ENCODE assay signal across 20 mouse cellular contexts in genomic region chr16:91575151-91575550, GRCm38 (mm10). TPM values are rescaled to one million over a fixed set of nuclear protein-coding genes. Genes with fewer than 3 reads are reported as not detected.
DNase-seq lines count a peak whose midpoint lies in the region; ATAC-seq and TF ChIP-seq lines count a peak whose summit lies in the region.
"Had no signal": no experiment of that assay in that cellular context is flagged by ENCODE, and none has a peak within 500 bp of the region (broad histone marks: within the 10 kb centered on the region; RNA-seq: fewer than 3 reads in every experiment).

No protein-coding gene starts in this region.

- DNase-seq in heart, postnatal 0 days (ENCODE audit: low spot score): no peak
- no peak for DNase-seq in heart, adult 2 months
- DNase-seq in kidney, adult 9 months: peak; percentile 33
- no peak for DNase-seq in kidney, adult 2 months
- DNase-seq in retina, postnatal 1 day: peak; percentile 77
- no peak for DNase-seq in gastrocnemius, postnatal 25 days
- DNase-seq: adrenal gland, adult 2 months; adrenal gland, postnatal 36 days; cerebellum, adult 11 months; cerebellum, adult 8-10 months; cerebellum, postnatal 14 days; embryo, embryonic 11 days; gastrocnemius, postnatal 10 days; heart, postnatal 36 days had no signal

- H3K9me3 ChIP-seq in heart, postnatal 0 days (replicated peaks; ENCODE audit: control insufficient read depth, low read length): no peaks in the 10 kb centered on the region
- no peaks in the 10 kb centered on the region for H3K9me3 ChIP-seq in neural tube, embryonic 13.5 days
- H3K9me3 ChIP-seq in neural tube, embryonic 15.5 days (replicated peaks): no peaks in the 10 kb centered on the region
- H3K9me3 ChIP-seq: embryonic facial prominence, embryonic 12.5 days; heart, embryonic 12.5 days; hindbrain, embryonic 12.5 days had no signal

- no peaks in the 10 kb centered on the region for H3K4me1 ChIP-seq in heart, postnatal 0 days (ENCODE audit: control insufficient read depth, insufficient read depth)
- no peaks in the 10 kb centered on the region for H3K4me1 ChIP-seq in heart, adult 2 months (ENCODE audit: control insufficient read depth, insufficient read depth, low read length)
- H3K4me1 ChIP-seq in kidney, adult 2 months (ENCODE audit: control insufficient read depth, insufficient read depth, low read length): no peaks in the 10 kb centered on the region
- 0 out of 2 replicates have a peak, but pooled peaks cover 12% of the 10 kb centered on the region for H3K4me1 ChIP-seq in neural tube, embryonic 13.5 days (replicated peaks)
- H3K4me1 ChIP-seq in neural tube, embryonic 15.5 days: 0 out of 2 replicates have a peak, but pooled peaks cover 4% of the 10 kb centered on the region
- H3K4me1 ChIP-seq: embryonic facial prominence, embryonic 12.5 days; hindbrain, embryonic 12.5 days had no signal

- H3K9ac ChIP-seq in heart, postnatal 0 days (replicated peaks; ENCODE audit: low read depth, low read length): peak overlapping the region; percentile 10; the same call in 1 of the 2 replicates
- no peak overlapping the region for H3K9ac ChIP-seq in heart, adult 2 months (ENCODE audit: low read depth, low read length)
- no peak overlapping the region for H3K9ac ChIP-seq in neural tube, embryonic 13.5 days
- H3K9ac ChIP-seq in neural tube, embryonic 15.5 days (replicated peaks): no peak overlapping the region
- H3K9ac ChIP-seq: embryonic facial prominence, embryonic 12.5 days; heart, embryonic 12.5 days; hindbrain, embryonic 12.5 days had no signal

- no peak overlapping the region for H3K4me3 ChIP-seq in heart, postnatal 0 days (ENCODE audit: low read depth, low read length)
- no peak overlapping the region for H3K4me3 ChIP-seq in heart, adult 2 months
- no peak overlapping the region for H3K4me3 ChIP-seq in kidney, adult 2 months (ENCODE audit: insufficient read depth, low read depth, low read length)
- H3K4me3 ChIP-seq in neural tube, embryonic 13.5 days: no peak overlapping the region
- no peak overlapping the region for H3K4me3 ChIP-seq in neural tube, embryonic 15.5 days (replicated peaks)
- H3K4me3 ChIP-seq: embryonic facial prominence, embryonic 12.5 days; heart, embryonic 12.5 days; hindbrain, embryonic 12.5 days had no signal

- H3K36me3 ChIP-seq in heart, postnatal 0 days (replicated peaks; ENCODE audit: control insufficient read depth, insufficient read depth, low read length): peaks cover 37% of the 10 kb centered on the region
- no peaks in the 10 kb centered on the region for H3K36me3 ChIP-seq in heart, adult 2 months (ENCODE audit: control insufficient read depth, insufficient read depth, low read length)
- H3K36me3 ChIP-seq in kidney, adult 2 months (ENCODE audit: control insufficient read depth, insufficient read depth, low read length): no peaks in the 10 kb centered on the region
- peaks cover 28% of the 10 kb centered on the region for H3K36me3 ChIP-seq in neural tube, embryonic 13.5 days
- H3K36me3 ChIP-seq in neural tube, embryonic 15.5 days: peaks cover 40% of the 10 kb centered on the region

- TF ChIP-seq EP300 in heart, postnatal 0 days (IDR thresholded peaks at IDR 0.05; ENCODE audit: low read depth): no peak
- TF ChIP-seq EP300 in heart, adult 2 months (IDR thresholded peaks at IDR 0.05; ENCODE audit: insufficient read depth, low read depth, low read length): no peak

- no peak overlapping the region; the same call in 1 of the 2 replicates for H3K27ac ChIP-seq in heart, postnatal 0 days (ENCODE audit: low read depth)
- H3K27ac ChIP-seq in heart, adult 2 months: no peak overlapping the region
- H3K27ac ChIP-seq in kidney, adult 2 months (ENCODE audit: insufficient read depth, low read depth, low read length): no peak overlapping the region
- peak overlapping the region; percentile 46; the same call in 1 of the 2 replicates for H3K27ac ChIP-seq in neural tube, embryonic 13.5 days (replicated peaks)
- H3K27ac ChIP-seq in neural tube, embryonic 15.5 days (replicated peaks): no peak overlapping the region; the same call in 1 of the 2 replicates
- H3K27ac ChIP-seq: embryonic facial prominence, embryonic 12.5 days; hindbrain, embryonic 12.5 days had no signal

- H3K27me3 ChIP-seq in heart, postnatal 0 days (ENCODE audit: control insufficient read depth, insufficient read depth, low read length): no peaks in the 10 kb centered on the region
- no peaks in the 10 kb centered on the region for H3K27me3 ChIP-seq in heart, adult 2 months (ENCODE audit: control insufficient read depth, insufficient read depth, low read length)
- no peaks in the 10 kb centered on the region for H3K27me3 ChIP-seq in kidney, adult 2 months (replicated peaks; ENCODE audit: control insufficient read depth, insufficient read depth, low read length)
- H3K27me3 ChIP-seq in neural tube, embryonic 13.5 days: no peaks in the 10 kb centered on the region
- H3K27me3 ChIP-seq in neural tube, embryonic 15.5 days (replicated peaks): no peaks in the 10 kb centered on the region
- H3K27me3 ChIP-seq: embryonic facial prominence, embryonic 12.5 days; heart, embryonic 12.5 days; hindbrain, embryonic 12.5 days had no signal

- H3K4me2 ChIP-seq in heart, postnatal 0 days (ENCODE audit: low read depth, low read length): no peak overlapping the region
- no peak overlapping the region for H3K4me2 ChIP-seq in neural tube, embryonic 13.5 days
- H3K4me2 ChIP-seq in neural tube, embryonic 15.5 days: no peak overlapping the region
- H3K4me2 ChIP-seq: embryonic facial prominence, embryonic 12.5 days; heart, embryonic 12.5 days; hindbrain, embryonic 12.5 days had no signal

- no peak for TF ChIP-seq POLR2A in heart, adult 2 months (IDR thresholded peaks at IDR 0.05; ENCODE audit: insufficient read depth, low read depth, low read length)
- no peak for TF ChIP-seq POLR2A in kidney, adult 2 months (IDR thresholded peaks at IDR 0.05; ENCODE audit: low read depth, low read length)

- WGBS in heart, postnatal 0 days: 62% methylated on average over 13 of the region's 13 CpGs
- WGBS in heart, adult 2 months: 75% methylated on average over 13 of the region's 13 CpGs
- 73% methylated on average over 13 of the region's 13 CpGs for WGBS in kidney, adult 2 months
- WGBS in neural tube, embryonic 13.5 days: 58% methylated on average over 13 of the region's 13 CpGs
- 49% methylated on average over 13 of the region's 13 CpGs for WGBS in neural tube, embryonic 15.5 days

- no peak for TF ChIP-seq CTCF in heart, postnatal 0 days (IDR thresholded peaks at IDR 0.05; ENCODE audit: low read depth)
- no peak for TF ChIP-seq CTCF in heart, adult 2 months (IDR thresholded peaks at IDR 0.05)
- no peak for TF ChIP-seq CTCF in kidney, adult 2 months (conservative IDR thresholded peaks at IDR 0.05; ENCODE audit: insufficient read depth, insufficient read length, low read depth, low read length)

- intact Hi-C loops in heart, adult 2 months (cut with DNase I): no loop called here

- H3K79me2 ChIP-seq in heart, adult 2 months (replicated peaks; ENCODE audit: control insufficient read depth, insufficient read depth, low read length): no peaks in the 10 kb centered on the region

- ATAC-seq in heart, postnatal 0 days (ENCODE audit: insufficient read depth, low read depth): no peak
- ATAC-seq in neural tube, embryonic 13.5 days (ENCODE audit: low read depth): no peak
- ATAC-seq in neural tube, embryonic 15.5 days (ENCODE audit: low FRiP score): no peak
- ATAC-seq: forebrain, embryonic 14.5 days had no signal

RNA-seq across cellular contexts. Expression of gene Tmem50b, which starts 22.4 kb away (rescaled TPM):
- 54.6 and 62.6 TPM in 2 replicates for total RNA-seq in heart, postnatal 0 days (2014; rRNA removed; ENCODE audit: low replicate concordance)
- 51.1 and 55.7 TPM in 2 replicates for polyA plus RNA-seq in heart, postnatal 0 days (2015; fragmentation: Nextera tagmentation; extraction: Ambion mirVana)
- total RNA-seq in heart, adult 2 months (2021): 10 to 100 TPM; 47.0 to 62.7 TPM
- polyA plus RNA-seq in heart, adult 2 months (2012; rRNA removed): 63.4 and 99.8 TPM in 2 replicates
- polyA plus RNA-seq in kidney, adult 2 months (2012; rRNA removed): 39.2 and 40.7 TPM in 2 replicates
- polyA plus RNA-seq in neural tube, embryonic 13.5 days (2015; fragmentation: Nextera tagmentation; extraction: Ambion mirVana): 85.6 and 96.8 TPM in 2 replicates
- polyA plus RNA-seq in neural tube, embryonic 15.5 days (2015; fragmentation: Nextera tagmentation; extraction: Ambion mirVana): 102 and 112 TPM in 2 replicates
- 10 to 100 TPM; 18.2 to 18.5 TPM for total RNA-seq in gastrocnemius, postnatal 25 days (2021)

RNA-seq across cellular contexts. Expression of gene Ifngr2, which starts 28.3 kb away (rescaled TPM):
- 77.7 and 87.6 TPM in 2 replicates for total RNA-seq in heart, postnatal 0 days (2014; rRNA removed; ENCODE audit: low replicate concordance)
- 149 and 175 TPM in 2 replicates for polyA plus RNA-seq in heart, postnatal 0 days (2015; fragmentation: Nextera tagmentation; extraction: Ambion mirVana)
- total RNA-seq in heart, adult 2 months (2021): 100 to 1,000 TPM; 120 TPM
- polyA plus RNA-seq in heart, adult 2 months (2012; rRNA removed): 100 and 140 TPM in 2 replicates
- 15.1 and 17.7 TPM in 2 replicates for polyA plus RNA-seq in kidney, adult 2 months (2012; rRNA removed)
- 59.4 and 75.3 TPM in 2 replicates for polyA plus RNA-seq in neural tube, embryonic 13.5 days (2015; fragmentation: Nextera tagmentation; extraction: Ambion mirVana)
- 106 and 112 TPM in 2 replicates for polyA plus RNA-seq in neural tube, embryonic 15.5 days (2015; fragmentation: Nextera tagmentation; extraction: Ambion mirVana)
- total RNA-seq in gastrocnemius, postnatal 25 days (2021): 10 to 100 TPM; 50.5 to 71.4 TPM

RNA-seq across cellular contexts. Expression of gene Dnajc28, which starts 43.7 kb away (rescaled TPM):
- total RNA-seq in heart, postnatal 0 days (2014; rRNA removed; ENCODE audit: low replicate concordance): 4.6 and 10.7 TPM in 2 replicates
- 9.9 and 15.2 TPM in 2 replicates for polyA plus RNA-seq in heart, postnatal 0 days (2015; fragmentation: Nextera tagmentation; extraction: Ambion mirVana)
- 10 to 100 TPM; 31.1 to 34.1 TPM for total RNA-seq in heart, adult 2 months (2021)
- 9.8 and 19.5 TPM in 2 replicates for polyA plus RNA-seq in heart, adult 2 months (2012; rRNA removed)
- polyA plus RNA-seq in kidney, adult 2 months (2012; rRNA removed): 3.9 and 5.9 TPM in 2 replicates
- polyA plus RNA-seq in neural tube, embryonic 13.5 days (2015; fragmentation: Nextera tagmentation; extraction: Ambion mirVana): 6.9 and 7.0 TPM in 2 replicates
- 5.1 and 5.9 TPM in 2 replicates for polyA plus RNA-seq in neural tube, embryonic 15.5 days (2015; fragmentation: Nextera tagmentation; extraction: Ambion mirVana)
- total RNA-seq in gastrocnemius, postnatal 25 days (2021): 10 to 100 TPM; 11.8 to 12.7 TPM

Comparison
In these comparisons a context has a peak if more than half of its experiments do, and no peak if none do; other contexts are left out.
1. DNase-seq: peak in kidney, adult 9 months (single experiment) and retina, postnatal 1 day (single experiment); none in heart, postnatal 0 days (single experiment), heart, adult 2 months (0 of 2), kidney, adult 2 months (single experiment) and gastrocnemius, postnatal 25 days (single experiment).